Mouse (Mus musculus) liver, embryonic 15.5 days (tissue): ENCODE data around the gene Vti1a. TPM values are rescaled to one million over a fixed set of nuclear protein-coding genes. Genes with fewer than 3 reads are reported as not detected.

Source experiments
- ATAC-seq: fragments of 200-750 bp; cut with Nextera tagmentation; 2 replicates; pipeline ENCODE4 v1.8.0; 2017; ENCODE audit warnings: moderate number of reproducible peaks, mild to moderate bottlenecking, moderate library complexity; ENCODE audit not compliant: insufficient read depth
- H3K27ac ChIP-seq: fragments of 300-500 bp; sonication (generic); replicated peaks from 2 replicates; pipeline ENCODE4 v1.5.1; 2015; ENCODE audit warnings: mild to moderate bottlenecking, inconsistent platforms
- H3K27me3 ChIP-seq: fragments of 300-500 bp; sonication (generic); 2 replicates; pipeline ENCODE4 v1.6.1; 2015; ENCODE audit warnings: mild to moderate bottlenecking, inconsistent platforms
- H3K36me3 ChIP-seq: fragments of 300-500 bp; sonication (generic); replicated peaks from 2 replicates; pipeline ENCODE4 v1.6.1; 2015; ENCODE audit warnings: moderate library complexity, mild to moderate bottlenecking, inconsistent platforms
- H3K4me1 ChIP-seq: fragments of 300-500 bp; sonication (generic); replicated peaks from 2 replicates; pipeline ENCODE4 v1.6.1; 2015; ENCODE audit warnings: inconsistent platforms
- H3K4me2 ChIP-seq: fragments of 300-500 bp; sonication (generic); 2 replicates; pipeline ENCODE4 v1.6.1; 2015; ENCODE audit warnings: moderate library complexity, mild to moderate bottlenecking, inconsistent platforms
- H3K4me3 ChIP-seq: fragments of 300-500 bp; sonication (generic); replicated peaks from 2 replicates; pipeline ENCODE4 v1.5.1; 2015; ENCODE audit warnings: mild to moderate bottlenecking, inconsistent platforms
- H3K9ac ChIP-seq: fragments of 300-500 bp; sonication (generic); 2 replicates; pipeline ENCODE4 v1.6.1; 2015; ENCODE audit warnings: moderate library complexity, mild to moderate bottlenecking, inconsistent platforms
- H3K9me3 ChIP-seq: fragments of 300-500 bp; sonication (generic); replicated peaks from 2 replicates; pipeline ENCODE4 v1.6.1; 2016; ENCODE audit warnings: inconsistent platforms
- WGBS: fragments of 180-500 bp; shearing (Covaris S2); methylation state at CpG from one replicate; pipeline ENCODE4 v1.1.7; 2015; ENCODE audit warnings: mixed read lengths; ENCODE audit not compliant: insufficient replicate concordance; 5-methylcytosine and 5-hydroxymethylcytosine counted together
- polyA plus RNA-seq: library from polyadenylated mRNA; unstranded; fragments of >200 nt; fragmentation: Nextera tagmentation; extraction: Ambion mirVana; gene quantifications from 2 replicates; pipeline ENCODE4 v1.2.1, GENCODE M21; 2015

Gene Vti1a
- polyA plus RNA-seq, 1 experiment from 2014 or later: 13.7 TPM

- H3K4me2 ChIP-seq: no peak overlapping the region
- ATAC-seq: no peak
- H3K36me3 ChIP-seq: no peaks in the 10 kb centered on the region
- H3K4me3 ChIP-seq: no peak overlapping the region
- H3K9ac ChIP-seq: no peak overlapping the region
- 63% methylated on average over 12 of the region's 12 CpGs for WGBS
- no peaks in the 10 kb centered on the region for H3K9me3 ChIP-seq
- no peak overlapping the region for H3K27ac ChIP-seq
- H3K27me3 ChIP-seq: no peaks in the 10 kb centered on the region
- H3K4me1 ChIP-seq: peaks cover 36% of the 10 kb centered on the region
Observed at GRCm38 (mm10) chr19:55569894-55570293, 253.8 kb downstream of the Vti1a start.

DNA sequence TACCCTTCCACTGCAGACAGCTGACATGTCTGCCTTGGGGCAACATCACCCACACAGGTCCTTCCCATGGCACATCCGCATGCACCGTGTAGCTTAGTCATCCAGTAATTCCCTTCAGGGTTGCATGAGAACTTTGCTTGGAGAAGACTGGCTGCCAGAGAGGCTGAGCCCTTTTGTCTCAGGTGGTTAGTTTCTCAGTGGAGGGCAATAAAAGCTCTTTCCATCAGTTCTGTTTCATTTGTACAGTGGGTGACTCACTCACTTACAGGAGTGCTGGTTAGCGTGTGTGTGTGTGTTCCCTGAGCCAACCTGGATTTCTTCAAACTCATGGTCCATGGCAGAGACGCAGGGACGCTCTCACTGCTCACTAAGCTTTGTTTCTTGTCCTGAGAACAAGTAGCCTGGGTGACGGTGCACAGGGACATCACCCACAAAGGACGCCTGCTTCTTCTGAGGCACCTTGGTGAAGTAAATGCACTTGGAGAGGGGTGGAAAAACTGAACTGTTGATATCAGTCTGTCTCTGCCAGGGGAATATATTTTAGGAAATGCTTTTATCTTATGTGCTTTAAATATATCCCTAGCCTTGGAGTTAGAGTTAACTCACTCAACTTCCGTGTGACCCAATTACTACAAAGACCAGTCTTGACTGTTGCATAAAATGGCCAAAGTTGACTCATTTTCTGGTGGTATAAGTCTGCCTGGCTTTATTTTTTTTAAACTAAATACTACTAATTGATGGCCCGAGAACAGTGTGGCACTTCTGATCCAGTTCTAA lies 254.6 kb downstream of the Vti1a start:
- H3K9me3 ChIP-seq: no peaks in the 10 kb centered on the region
- no peak overlapping the region for H3K9ac ChIP-seq
- ATAC-seq: no peak
- peaks cover 29% of the 10 kb centered on the region for H3K4me1 ChIP-seq
- H3K27me3 ChIP-seq: no peaks in the 10 kb centered on the region
- H3K36me3 ChIP-seq: no peaks in the 10 kb centered on the region
- 77% methylated on average over 9 of the region's 9 CpGs for WGBS
- no peak overlapping the region for H3K4me2 ChIP-seq
- H3K27ac ChIP-seq: no peak overlapping the region
- no peak overlapping the region for H3K4me3 ChIP-seq

GRCm38 (mm10) chr19:55571486-55571885 lies 255.4 kb downstream of the Vti1a start:
- no peak overlapping the region for H3K4me3 ChIP-seq
- H3K27ac ChIP-seq: no peak overlapping the region
- no peak overlapping the region for H3K4me2 ChIP-seq
- no peaks in the 10 kb centered on the region for H3K36me3 ChIP-seq
- WGBS: 71% methylated on average over 8 of the region's 8 CpGs
- no peaks in the 10 kb centered on the region for H3K27me3 ChIP-seq
- no peak for ATAC-seq
- no peak overlapping the region for H3K9ac ChIP-seq
- no peaks in the 10 kb centered on the region for H3K9me3 ChIP-seq
- peaks cover 21% of the 10 kb centered on the region for H3K4me1 ChIP-seq

DNA sequence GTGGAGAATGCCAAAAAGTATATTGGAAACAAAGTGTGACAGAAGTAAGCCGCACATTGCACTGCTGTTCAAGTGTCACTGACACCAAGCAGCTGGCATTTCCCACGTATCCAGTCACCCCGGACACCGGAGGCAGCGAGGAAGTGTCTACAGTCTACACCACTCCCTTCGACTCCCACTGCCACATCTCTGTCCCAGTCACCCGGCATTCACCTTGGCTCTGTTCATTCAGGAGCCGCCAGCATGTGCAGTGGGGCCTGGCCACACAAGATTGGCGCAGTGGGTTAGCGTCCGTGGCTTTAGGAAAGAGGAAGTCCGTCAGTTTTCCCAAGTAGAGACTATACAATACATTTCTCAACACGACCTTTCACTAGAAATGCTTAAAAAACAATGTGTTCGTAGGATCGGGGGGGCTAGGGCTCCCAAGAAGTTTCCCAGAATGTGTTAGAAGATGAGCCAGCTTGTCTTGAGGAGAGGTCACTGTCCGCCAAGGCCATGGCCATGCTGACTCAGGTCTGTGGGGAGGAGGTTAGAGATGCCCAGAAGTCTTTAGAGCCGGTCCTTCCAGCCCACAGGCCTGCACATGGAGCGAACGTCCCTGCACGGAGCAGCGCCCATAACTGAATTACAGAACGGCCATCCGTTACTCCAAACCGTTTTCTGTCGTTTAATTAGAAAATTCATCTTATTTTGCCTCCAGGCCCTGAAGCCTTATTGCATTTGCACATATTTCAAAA lies 261.4 kb downstream of the Vti1a start:
- WGBS: 71% methylated on average over 25 of the region's 25 CpGs
- no peak for ATAC-seq

GRCm38 (mm10) chr19:55578094-55579085 lies 262.3 kb downstream of the Vti1a start:
- no peak for ATAC-seq
- Histone ChIP-seq H3K4me1 (peaks cover 21% of the 10 kb centered on the region), H3K27ac (no peak overlapping the region), H3K9ac (no peak overlapping the region), H3K4me2 (no peak overlapping the region), H3K4me3 (no peak overlapping the region), H3K36me3 (no peaks in the 10 kb centered on the region), H3K9me3 (no peaks in the 10 kb centered on the region), H3K27me3 (no peaks in the 10 kb centered on the region)
- 60% methylated on average over 17 of the region's 17 CpGs for WGBS

More for the DNA sequence above, 261.4 kb downstream of the Vti1a start:
- Histone ChIP-seq H3K4me3 (no peak overlapping the region), H3K4me2 (no peak overlapping the region), H3K27ac (no peak overlapping the region), H3K36me3 (no peaks in the 10 kb centered on the region), H3K4me1 (peaks cover 21% of the 10 kb centered on the region), H3K27me3 (no peaks in the 10 kb centered on the region), H3K9ac (no peak overlapping the region), H3K9me3 (no peaks in the 10 kb centered on the region)

GRCm38 (mm10) chr19:55579310-55579709 lies 263.2 kb downstream of the Vti1a start:
- Histone ChIP-seq H3K4me2 (no peak overlapping the region), H3K9me3 (no peaks in the 10 kb centered on the region), H3K27ac (no peak overlapping the region), H3K4me1 (peaks cover 21% of the 10 kb centered on the region), H3K36me3 (no peaks in the 10 kb centered on the region), H3K27me3 (no peaks in the 10 kb centered on the region), H3K4me3 (no peak overlapping the region), H3K9ac (no peak overlapping the region)
- no peak for ATAC-seq
- 71% methylated on average over 4 of the region's 4 CpGs for WGBS

DNA sequence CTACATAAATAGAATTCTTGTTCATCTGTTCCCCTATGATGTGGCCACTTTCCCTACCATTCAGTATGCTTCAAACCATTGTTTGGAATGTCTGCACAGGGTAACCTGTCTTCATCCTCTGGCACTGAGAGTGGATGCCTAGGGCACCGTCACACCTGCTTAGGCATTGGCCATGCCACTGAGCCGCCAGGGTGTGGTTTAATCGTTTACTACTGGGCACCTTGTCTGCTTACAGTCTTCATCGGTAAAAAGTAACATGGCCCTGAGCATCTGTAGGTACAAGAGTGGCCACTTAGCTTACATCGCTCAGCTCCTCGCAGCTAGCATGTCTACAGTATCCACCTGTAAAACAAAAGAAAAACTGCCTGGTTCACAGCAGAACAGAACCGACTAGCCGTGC lies 264.1 kb downstream of the Vti1a start:
- no peaks in the 10 kb centered on the region for H3K36me3 ChIP-seq
- WGBS: 83% methylated on average over 8 of the region's 8 CpGs
- no peak overlapping the region for H3K4me3 ChIP-seq
- H3K4me1 ChIP-seq: peaks cover 21% of the 10 kb centered on the region
- no peak for ATAC-seq
- H3K4me2 ChIP-seq: no peak overlapping the region
- no peaks in the 10 kb centered on the region for H3K9me3 ChIP-seq
- no peak overlapping the region for H3K9ac ChIP-seq
- no peaks in the 10 kb centered on the region for H3K27me3 ChIP-seq
- no peak overlapping the region for H3K27ac ChIP-seq

DNA sequence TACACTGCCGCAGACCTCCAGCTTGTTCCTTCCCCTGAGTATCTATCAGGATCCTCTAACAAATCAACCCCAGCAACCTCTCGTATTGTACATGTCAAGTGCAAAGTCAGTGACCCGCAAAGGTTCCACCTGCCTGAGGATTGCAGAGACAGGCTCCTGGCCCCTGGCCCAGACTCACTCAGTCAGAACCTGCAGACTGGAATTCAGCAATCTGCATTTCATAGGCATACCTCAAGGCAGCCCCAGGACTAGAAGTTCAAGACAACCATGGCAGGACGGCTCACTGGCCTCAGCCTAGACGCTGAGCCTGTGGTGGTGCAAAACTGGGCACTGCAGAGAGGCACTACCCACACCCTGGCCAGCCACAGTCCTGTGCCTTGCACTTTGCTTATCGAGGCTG lies 264.6 kb downstream of the Vti1a start:
- Histone ChIP-seq H3K9ac (no peak overlapping the region), H3K9me3 (no peaks in the 10 kb centered on the region), H3K4me2 (no peak overlapping the region), H3K4me3 (no peak overlapping the region), H3K27me3 (no peaks in the 10 kb centered on the region), H3K27ac (no peak overlapping the region), H3K36me3 (no peaks in the 10 kb centered on the region), H3K4me1 (peaks cover 21% of the 10 kb centered on the region)
- WGBS: 81% methylated on average over 6 of the region's 6 CpGs
- no peak for ATAC-seq

GRCm38 (mm10) chr19:55582896-55583653 lies 267.0 kb downstream of the Vti1a start:
- ATAC-seq: no peak
- Histone ChIP-seq H3K27me3 (no peaks in the 10 kb centered on the region), H3K9ac (no peak overlapping the region), H3K36me3 (no peaks in the 10 kb centered on the region), H3K9me3 (no peaks in the 10 kb centered on the region), H3K4me3 (no peak overlapping the region), H3K4me2 (no peak overlapping the region), H3K27ac (no peak overlapping the region), H3K4me1 (peaks cover 13% of the 10 kb centered on the region)
- WGBS: 72% methylated on average over 14 of the region's 16 CpGs
